Mouse (Mus musculus) telencephalon, adult 2 months (tissue): ENCODE results near the gene Ripor2.

Experiments used
- DNase-seq: peaks from one replicate; pipeline ENCODE4 v3.0.0-alpha.2; 2011; ENCODE audit warnings: low read depth, low spot score

Gene Ripor2

DNA sequence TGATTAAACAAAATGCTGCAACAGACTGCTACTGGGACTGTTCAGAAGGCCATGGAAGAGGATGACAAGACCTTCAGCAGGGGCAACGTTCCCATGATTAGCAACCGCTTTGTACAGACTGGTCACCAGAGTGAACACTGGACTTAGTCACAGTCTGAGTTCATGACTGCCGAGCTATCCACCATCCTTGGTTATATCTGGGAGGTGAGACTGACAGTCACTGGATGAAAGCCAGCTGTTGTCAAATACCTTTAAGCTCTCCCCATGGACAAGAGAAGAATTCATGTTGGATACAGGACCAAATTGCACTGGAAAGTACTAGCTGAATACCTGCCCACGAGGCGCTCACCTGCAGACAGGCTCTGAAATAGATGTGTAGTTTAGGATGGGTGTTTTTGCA is 2.4 kb downstream of the Ripor2 start:
- no peak for DNase-seq

- DNase-seq: no peak
Measured at GRCm38 (mm10) chr13:24584841-24585240, 2.9 kb downstream of the Ripor2 start.

- DNase-seq: no peak
Measured at GRCm38 (mm10) chr13:24585369-24585768, 3.4 kb downstream of the Ripor2 start.

GRCm38 (mm10) chr13:24587192-24587895 is 5.4 kb downstream of the Ripor2 start:
- DNase-seq: no peak

DNA sequence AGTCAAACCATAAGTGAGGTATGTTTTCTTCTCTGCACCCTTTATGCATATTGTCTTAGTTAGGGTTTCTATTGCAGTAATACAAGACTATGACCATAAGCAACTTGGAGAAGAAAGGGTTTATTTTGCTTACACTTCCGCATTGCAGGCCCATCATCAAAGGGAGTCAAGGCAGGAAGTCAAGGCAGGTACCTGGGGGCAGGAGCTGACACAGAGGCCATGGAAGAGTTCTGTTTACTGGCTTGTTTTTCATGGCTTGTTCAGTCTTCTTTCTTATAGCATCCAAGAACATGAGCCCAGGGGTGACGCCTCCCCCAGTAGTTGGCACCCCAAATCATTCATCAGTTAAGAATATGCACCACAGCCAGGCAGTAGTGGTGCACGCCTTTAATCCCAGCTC is 6.6 kb downstream of the Ripor2 start:
- no peak for DNase-seq

- DNase-seq: no peak
Measured at GRCm38 (mm10) chr13:24591737-24592136, 9.7 kb downstream of the Ripor2 start.

GRCm38 (mm10) chr13:24594303-24594702 is 12.3 kb downstream of the Ripor2 start:
- no peak for DNase-seq

DNA sequence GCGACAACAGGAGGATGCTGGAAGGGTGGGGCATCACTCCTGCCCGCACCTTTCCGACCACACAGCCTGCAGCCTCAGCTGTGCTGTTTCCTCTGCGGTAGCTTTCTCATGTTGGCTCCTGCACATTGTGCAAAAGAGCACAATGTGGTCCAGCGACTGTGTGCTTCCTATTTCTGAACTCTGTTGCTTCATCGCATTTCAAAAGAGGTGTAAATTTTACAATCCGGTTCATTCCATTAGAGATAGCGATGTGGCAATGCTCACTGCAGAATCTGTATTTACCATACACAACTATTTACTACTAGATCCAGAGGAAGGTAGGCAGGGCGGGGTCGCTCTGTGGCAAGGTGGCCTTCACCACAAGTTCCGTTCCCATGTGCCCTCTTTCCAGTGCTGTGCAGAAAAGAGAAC is 17.6 kb downstream of the Ripor2 start:
- no peak for DNase-seq

GRCm38 (mm10) chr13:24602978-24603377 is 21.0 kb downstream of the Ripor2 start:
- no peak for DNase-seq

- DNase-seq: no peak
Measured at GRCm38 (mm10) chr13:24603591-24604009, 21.6 kb downstream of the Ripor2 start.

GRCm38 (mm10) chr13:24604096-24604495 is 22.1 kb downstream of the Ripor2 start:
- no peak for DNase-seq

DNA sequence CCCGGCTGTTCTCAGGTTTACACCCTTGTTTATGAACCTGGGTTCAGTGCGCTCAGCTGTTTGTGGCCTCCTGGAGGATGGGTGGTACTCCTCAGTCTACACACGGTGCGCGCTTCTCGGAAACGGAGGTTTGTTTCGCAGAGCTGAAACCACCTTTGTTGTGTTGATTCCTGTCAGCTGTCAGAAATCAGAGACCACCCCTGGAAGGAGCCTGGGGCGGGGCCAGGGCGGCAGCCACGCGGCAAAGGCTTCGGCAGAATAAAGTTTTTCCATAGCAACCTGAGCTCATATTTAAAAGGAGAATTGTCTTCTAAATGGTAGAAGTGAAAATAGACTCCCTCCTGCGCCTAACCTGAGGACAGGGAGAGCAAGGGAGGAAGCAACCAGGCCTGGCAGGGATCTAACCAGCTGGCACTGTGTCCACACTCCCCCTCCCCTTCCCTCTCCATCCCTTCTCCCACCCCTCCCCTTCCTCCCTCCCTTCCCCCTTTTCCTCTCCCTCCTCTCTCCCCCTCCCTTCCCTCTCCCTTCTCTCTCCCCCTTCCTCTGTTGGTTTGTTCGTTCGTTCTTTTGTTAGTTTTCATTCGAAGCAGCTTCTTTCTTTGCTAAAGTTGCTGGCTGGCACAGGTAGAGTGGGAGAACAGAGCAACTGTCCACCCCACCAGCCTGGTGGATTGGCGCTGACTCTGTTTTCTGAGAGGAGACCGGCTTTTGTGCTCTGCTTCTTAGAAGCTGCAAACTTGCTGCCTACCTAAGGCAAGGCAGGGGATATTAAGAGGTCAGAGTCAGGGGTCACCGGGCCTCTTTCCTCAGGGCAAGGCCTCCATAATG is 23.0 kb downstream of the Ripor2 start:
- DNase-seq: no peak

- DNase-seq: no peak
Measured at GRCm38 (mm10) chr13:24605755-24606154, 23.8 kb downstream of the Ripor2 start.

GRCm38 (mm10) chr13:24607961-24608360 is 26.0 kb downstream of the Ripor2 start:
- no peak for DNase-seq

DNA sequence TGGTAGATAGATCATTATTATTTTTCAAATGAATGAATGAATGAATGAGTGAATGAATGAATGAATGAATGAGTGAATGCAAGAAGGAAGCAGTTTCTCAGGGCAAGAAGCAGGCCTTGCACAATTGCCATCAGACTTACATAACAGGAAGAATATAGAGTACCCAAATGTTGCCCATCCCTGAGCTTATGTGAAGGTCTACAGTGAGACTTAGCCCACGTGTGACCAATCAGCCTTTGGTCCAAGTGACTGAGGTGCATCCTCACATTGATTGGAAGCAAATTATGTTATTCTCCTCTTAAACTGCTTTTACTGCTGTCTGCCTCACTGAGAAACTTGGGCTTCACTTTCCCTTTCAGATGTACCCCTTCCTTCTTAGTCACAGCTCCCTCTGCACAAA is 26.7 kb downstream of the Ripor2 start:
- no peak for DNase-seq

- DNase-seq: no peak
Measured at GRCm38 (mm10) chr13:24610883-24611282, 28.9 kb downstream of the Ripor2 start.

DNA sequence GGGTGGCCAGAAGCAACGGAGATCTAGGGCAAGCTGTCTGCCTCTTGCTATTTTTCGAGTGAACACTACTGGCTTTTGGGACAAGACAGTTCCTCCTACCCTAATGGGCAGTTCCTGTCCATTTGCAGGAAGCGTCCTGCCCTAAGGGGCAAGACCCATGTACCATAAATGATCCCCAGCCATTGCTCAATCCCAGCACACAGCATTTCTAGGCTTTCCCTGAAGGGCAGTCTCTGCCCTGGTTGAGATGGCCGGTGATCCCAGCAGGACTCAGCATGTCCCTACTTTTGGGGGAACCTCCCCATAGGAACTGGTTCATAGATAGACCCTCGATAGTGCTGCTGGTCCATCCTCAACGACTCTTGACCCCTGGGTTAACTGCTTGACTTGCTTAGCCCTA is 31.0 kb downstream of the Ripor2 start:
- no peak for DNase-seq

DNA sequence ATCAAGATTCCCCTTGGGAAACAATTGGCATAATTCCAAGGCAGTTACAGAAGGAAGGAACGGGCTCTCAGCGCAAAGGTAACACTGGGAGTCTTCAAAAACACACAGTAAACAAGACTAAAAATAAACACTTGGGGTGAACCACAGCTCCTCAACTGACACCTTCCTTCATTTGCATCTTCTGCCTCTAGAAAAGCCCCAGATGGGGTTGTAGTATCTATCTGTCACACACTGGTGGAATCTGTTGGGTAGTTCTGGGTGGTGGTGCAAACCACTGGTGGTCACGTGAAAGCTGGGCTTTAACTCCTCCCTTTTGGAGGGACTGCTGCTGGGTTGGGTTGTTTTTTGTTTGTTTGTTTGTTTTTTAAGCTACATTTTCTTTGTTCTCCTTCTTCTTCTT is 31.4 kb downstream of the Ripor2 start:
- DNase-seq: no peak

DNA sequence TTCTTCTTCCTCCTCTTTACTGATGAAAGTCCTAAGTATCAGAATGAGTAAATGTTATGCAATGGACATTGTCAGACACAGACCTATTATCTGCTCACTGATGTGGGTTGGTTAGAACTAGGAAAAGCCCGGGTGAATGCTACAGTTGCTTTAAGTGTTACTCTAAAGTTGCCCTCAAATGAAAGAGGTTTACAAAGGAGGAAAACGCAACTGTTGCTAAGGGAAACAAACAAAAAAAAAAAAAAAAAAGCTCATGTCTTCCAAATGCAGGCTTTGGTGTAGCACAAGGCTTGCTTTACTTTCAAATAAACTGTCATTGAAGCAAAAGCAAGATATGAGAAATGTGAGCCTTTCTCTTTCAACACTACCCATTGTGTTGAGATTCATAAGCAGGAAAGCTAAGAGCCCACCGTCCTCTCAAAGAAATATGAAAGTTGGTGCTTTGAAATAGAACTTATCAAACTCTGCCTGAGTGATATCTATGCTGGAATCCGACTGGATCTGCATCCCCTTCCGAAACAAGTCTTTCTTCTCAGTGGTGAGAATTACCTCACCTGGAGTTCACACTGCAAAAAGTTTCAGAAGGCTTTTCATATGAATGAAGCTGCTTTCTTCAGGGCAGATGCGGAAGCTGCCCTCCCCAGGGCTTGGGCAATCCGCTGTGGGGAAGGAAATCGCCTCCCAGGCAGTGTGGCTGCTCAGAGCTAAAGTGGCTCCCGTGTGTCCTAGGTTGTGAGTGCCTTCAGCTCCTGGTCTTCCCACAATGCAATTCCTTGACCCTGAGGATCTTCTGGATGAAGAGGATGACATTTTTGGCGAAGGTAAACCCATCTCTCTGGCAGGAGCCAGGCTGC is 32.2 kb downstream of the Ripor2 start:
- DNase-seq: no peak

DNA sequence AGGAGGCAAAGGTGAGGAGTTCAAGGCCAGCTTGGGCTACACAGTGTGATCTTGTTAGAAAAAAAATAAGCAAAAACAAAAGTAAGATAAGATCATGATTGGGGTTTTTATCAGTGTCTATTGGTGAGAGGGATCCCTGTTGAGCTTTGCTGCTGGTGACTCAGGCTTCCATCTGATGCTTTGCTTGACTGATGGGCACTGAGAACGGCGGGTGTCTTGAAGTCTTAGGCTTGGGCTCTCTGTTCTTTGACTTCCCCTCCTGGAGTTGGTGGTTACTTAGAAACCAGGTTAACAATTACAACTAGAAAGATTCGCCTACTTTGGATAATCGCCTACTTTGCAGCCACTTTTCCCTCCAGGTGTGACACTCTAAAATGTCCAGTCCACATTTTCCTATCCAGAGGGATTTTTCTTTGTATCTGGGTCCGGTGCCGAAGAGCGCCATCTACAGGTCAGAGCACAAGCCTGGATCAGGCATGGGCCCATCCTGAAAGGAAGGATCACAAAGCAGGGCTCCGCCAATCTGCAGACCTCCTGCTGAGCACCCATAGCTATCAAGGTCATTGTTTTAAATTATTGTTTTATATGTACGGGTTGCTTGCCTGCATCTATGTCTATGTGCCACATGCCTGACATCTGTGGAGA is 34.1 kb downstream of the Ripor2 start:
- DNase-seq: no peak

DNA sequence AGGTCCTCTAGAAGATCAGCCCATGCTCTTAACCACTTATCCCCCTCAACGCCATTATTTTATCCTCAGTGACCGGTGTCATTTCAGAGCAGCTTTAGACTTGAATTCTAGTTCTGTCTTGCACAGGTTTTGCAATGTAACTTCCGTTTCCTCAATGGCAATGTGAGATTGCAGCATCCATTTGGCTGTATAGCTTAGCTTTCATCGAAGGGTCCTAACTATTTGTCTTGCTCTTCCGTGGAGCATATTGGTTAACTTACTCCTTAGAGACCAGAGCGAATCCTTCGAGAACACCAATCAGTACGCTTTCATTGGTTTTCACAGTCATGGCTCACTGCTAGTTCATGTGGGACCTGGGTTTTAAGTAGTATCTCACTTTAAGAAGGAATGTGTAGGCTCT is 34.7 kb downstream of the Ripor2 start:
- no peak for DNase-seq
